Mouse (Mus musculus) left cerebral cortex, adult 11 months (tissue): ENCODE data around the gene Adamtsl3.

Experiments
- DNase-seq: peaks from one replicate; pipeline ENCODE4 v3.0.0; 2022; ENCODE audit warnings: low spot score

The Adamtsl3 gene

GRCm38 (mm10) chr7:82422561-82422960 lies 87.1 kb downstream of the Adamtsl3 start:
- DNase-seq = no peak

GRCm38 (mm10) chr7:82423602-82424001 lies 88.1 kb downstream of the Adamtsl3 start:
- DNase-seq = no peak

- DNase-seq = no peak
Measured at GRCm38 (mm10) chr7:82424281-82424680, 88.8 kb downstream of the Adamtsl3 start.

GRCm38 (mm10) chr7:82425374-82425773 lies 89.9 kb downstream of the Adamtsl3 start:
- DNase-seq = no peak

- no peak for DNase-seq
Measured at GRCm38 (mm10) chr7:82429447-82429846, 94.0 kb downstream of the Adamtsl3 start.

GRCm38 (mm10) chr7:82431572-82431971 lies 96.1 kb downstream of the Adamtsl3 start:
- DNase-seq = no peak

- DNase-seq = no peak
Measured at GRCm38 (mm10) chr7:82433226-82433625, 97.7 kb downstream of the Adamtsl3 start.

GRCm38 (mm10) chr7:82458376-82458775 lies 122.9 kb downstream of the Adamtsl3 start:
- DNase-seq = no peak

- DNase-seq = no peak
Measured at GRCm38 (mm10) chr7:82462921-82463523, 127.5 kb downstream of the Adamtsl3 start.

- no peak for DNase-seq
Measured at GRCm38 (mm10) chr7:82464364-82464763, 128.9 kb downstream of the Adamtsl3 start.

- no peak for DNase-seq
Measured at GRCm38 (mm10) chr7:82465437-82465836, 129.9 kb downstream of the Adamtsl3 start.

- no peak for DNase-seq
Measured at GRCm38 (mm10) chr7:82476441-82477221, 141.1 kb downstream of the Adamtsl3 start.

- no peak for DNase-seq
Measured at GRCm38 (mm10) chr7:82478461-82478860, 143.0 kb downstream of the Adamtsl3 start.

GRCm38 (mm10) chr7:82478861-82479755 lies 143.6 kb downstream of the Adamtsl3 start:
- no peak for DNase-seq

- DNase-seq = no peak
Measured at GRCm38 (mm10) chr7:82483426-82483825, 147.9 kb downstream of the Adamtsl3 start.

- DNase-seq = no peak
Measured at GRCm38 (mm10) chr7:82484834-82485233, 149.3 kb downstream of the Adamtsl3 start.

GRCm38 (mm10) chr7:82485344-82485954 lies 150.0 kb downstream of the Adamtsl3 start:
- no peak for DNase-seq

GRCm38 (mm10) chr7:82491018-82491417 lies 155.5 kb downstream of the Adamtsl3 start:
- no peak for DNase-seq

GRCm38 (mm10) chr7:82492881-82493280 lies 157.4 kb downstream of the Adamtsl3 start:
- DNase-seq = no peak

GRCm38 (mm10) chr7:82494220-82494619 lies 158.7 kb downstream of the Adamtsl3 start:
- no peak for DNase-seq

GRCm38 (mm10) chr7:82497064-82497463 lies 161.6 kb downstream of the Adamtsl3 start:
- no peak for DNase-seq

- peak; percentile 43 for DNase-seq
Measured at GRCm38 (mm10) chr7:82501306-82501705, 165.8 kb downstream of the Adamtsl3 start.
